Comparison of ENCODE assay signal across 8 mouse cellular contexts in the genomic region with DNA sequence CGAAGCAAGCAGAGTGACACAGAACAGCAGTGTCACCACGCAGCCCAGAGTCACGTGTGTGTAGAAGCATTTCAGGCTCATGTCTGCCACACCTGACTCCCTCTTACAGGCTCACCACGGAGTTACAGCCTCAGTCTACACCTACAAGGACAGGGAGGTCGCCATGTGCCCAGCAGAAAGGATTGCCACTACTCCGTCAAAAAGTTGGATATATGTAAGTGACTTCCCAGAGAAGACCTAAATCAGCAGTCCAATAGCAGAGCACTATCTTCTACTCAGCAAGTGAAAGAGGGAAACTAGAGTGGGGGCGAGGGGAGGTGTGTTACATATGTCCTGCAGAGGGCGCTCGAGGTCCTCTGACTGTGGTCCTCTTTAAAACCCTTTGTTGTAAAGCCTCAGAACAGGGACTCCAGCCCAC. TPM values are rescaled to one million over a fixed set of nuclear protein-coding genes. Genes with fewer than 3 reads are reported as not detected.
DNase-seq lines count a peak whose midpoint lies in the region; ATAC-seq and TF ChIP-seq lines count a peak whose summit lies in the region.

No protein-coding gene starts in this region.

- TF ChIP-seq CTCF in left cerebral cortex, adult 2 months (IDR thresholded peaks at IDR 0.05): peak; percentile 62
- TF ChIP-seq CTCF in MEL (IDR thresholded peaks at IDR 0.05 in 2 of 3, conservative IDR thresholded peaks at IDR 0.05 in 1 of 3; ENCODE audit: control insufficient read depth in 1 of 3, insufficient read depth in 1 of 3, low read depth in 2 of 3, low read length in 3 of 3, poor library complexity in 1 of 3, severe bottlenecking in 1 of 3): peak; percentile 79 to 85 (median 85)

- ATAC-seq in neural tube, embryonic 11.5 days (ENCODE audit: insufficient read depth, low FRiP score, low TSS enrichment): no peak

- 17% methylated on average over 9 of the region's 9 CpGs for WGBS in heart, embryonic 10.5 days
- WGBS in neural tube, embryonic 11.5 days: 17% methylated on average over 9 of the region's 9 CpGs

- peak in 1 of 2 experiments; percentile 47; a peak in 1 of 4 replicates for TF ChIP-seq POLR2A in MEL (IDR thresholded peaks at IDR 0.05; ENCODE audit: control insufficient read depth in 1 of 2, insufficient read depth in 1 of 2, low read depth in 1 of 2, low read length in 2 of 2, poor library complexity in 1 of 2)

- no peak for TF ChIP-seq EP300 in MEL (IDR thresholded peaks at IDR 0.05; ENCODE audit: low read depth in 1 of 2, low read length in 2 of 2)

- H3K36me3 ChIP-seq in MEL (ENCODE audit: control insufficient read depth in 1 of 2, insufficient read depth in 2 of 2, low read length in 2 of 2): peaks cover 0 to 18% of the 10 kb centered on the region in 2 experiments; a peak in 3 of 4 replicates
- no peaks in the 10 kb centered on the region for H3K36me3 ChIP-seq in heart, embryonic 10.5 days
- H3K36me3 ChIP-seq in neural tube, embryonic 11.5 days (ENCODE audit: control insufficient read depth, insufficient read depth, low read length): no peaks in the 10 kb centered on the region

- no peak overlapping the region for H3K4me2 ChIP-seq in neural tube, embryonic 11.5 days (ENCODE audit: low read depth)

- peak in 1 of 2 experiments; percentile 29 for DNase-seq in left cerebral cortex, adult 2 months (ENCODE audit: extremely low spot score in 1 of 2, low spot score in 2 of 2)
- DNase-seq in left cerebral cortex, postnatal 36 days (ENCODE audit: low spot score in 2 of 2): no peak
- DNase-seq in MEL (ENCODE audit: low read depth, low spot score): peak; percentile 94
- DNase-seq in cerebellum, adult 11-12 months: peak; percentile 11
- peak; percentile 87 for DNase-seq in heart, embryonic 10.5 days (ENCODE audit: low spot score)
- DNase-seq in kidney, postnatal 4 days: peak; percentile 68 to 76
- peak; percentile 82 for DNase-seq in neural tube, embryonic 11.5 days (ENCODE audit: low spot score)
- DNase-seq in ovary, postnatal 36 days (ENCODE audit: low spot score): no peak

- H3K27me3 ChIP-seq in MEL (ENCODE audit: control insufficient read depth in 1 of 2, insufficient read depth in 2 of 2, low read length in 2 of 2): no peaks in the 10 kb centered on the region; a peak in 1 of 4 replicates
- H3K27me3 ChIP-seq in heart, embryonic 10.5 days (ENCODE audit: insufficient read depth, poor library complexity, severe bottlenecking): no peaks in the 10 kb centered on the region
- no peaks in the 10 kb centered on the region for H3K27me3 ChIP-seq in neural tube, embryonic 11.5 days (ENCODE audit: control insufficient read depth, insufficient read depth, low read length)

- H3K4me1 ChIP-seq in MEL (ENCODE audit: control insufficient read depth in 1 of 2, insufficient read depth in 2 of 2, low read length in 2 of 2): peaks cover 0 to 13% of the 10 kb centered on the region in 2 experiments
- peaks cover 14% of the 10 kb centered on the region for H3K4me1 ChIP-seq in heart, embryonic 10.5 days
- H3K4me1 ChIP-seq in neural tube, embryonic 11.5 days (ENCODE audit: control insufficient read depth, insufficient read depth, low read length): peaks cover 2% of the 10 kb centered on the region; the same call in 1 of the 2 replicates

- H3K79me2 ChIP-seq in MEL (ENCODE audit: control insufficient read depth, insufficient read depth, low read length, poor library complexity): peaks cover 28% of the 10 kb centered on the region

- no peaks in the 10 kb centered on the region for H3K9me3 ChIP-seq in MEL (replicated peaks; ENCODE audit: insufficient read depth, low read length)
- no peaks in the 10 kb centered on the region for H3K9me3 ChIP-seq in heart, embryonic 10.5 days
- no peaks in the 10 kb centered on the region for H3K9me3 ChIP-seq in neural tube, embryonic 11.5 days (ENCODE audit: control insufficient read depth, low read length)

- no peak overlapping the region for H3K27ac ChIP-seq in left cerebral cortex, adult 2 months
- peak overlapping the region; percentile 44 for H3K27ac ChIP-seq in MEL (ENCODE audit: control insufficient read depth, low read depth, low read length)
- H3K27ac ChIP-seq in heart, embryonic 10.5 days: 0 out of 2 replicates have a peak overlapping the region, but pooled peaks have one; percentile 2
- no peak overlapping the region for H3K27ac ChIP-seq in neural tube, embryonic 11.5 days (ENCODE audit: low read depth, low read length)

- H3K9ac ChIP-seq in MEL (ENCODE audit: control insufficient read depth, low read depth, low read length, poor library complexity, severe bottlenecking): peak overlapping the region; percentile 75
- H3K9ac ChIP-seq in neural tube, embryonic 11.5 days (ENCODE audit: low read length): no peak overlapping the region

- TF ChIP-seq RAD21 in MEL (IDR thresholded peaks at IDR 0.05; ENCODE audit: low read depth, low read length): peak; percentile 71

- intact Hi-C loops in left cerebral cortex, adult 2 months (cut with DNase I): loop anchor here (10.0 kb wide), 1 partner anchor 579 kb away; no protein-coding TSS in a partner anchor
- intact Hi-C loops in left cerebral cortex, postnatal 36 days (cut with DNase I): loop anchor here (5.0 to 10.0 kb wide), 2 partner anchors 219 to 371 kb away; a partner anchor contains a TSS

- no peak overlapping the region for H3K4me3 ChIP-seq in left cerebral cortex, adult 2 months
- peak overlapping the region; percentile 60 to 72 for H3K4me3 ChIP-seq in MEL (ENCODE audit: control insufficient read depth in 1 of 2, insufficient read depth in 1 of 2, low read depth in 2 of 2, low read length in 2 of 2)
- H3K4me3 ChIP-seq in heart, embryonic 10.5 days: peak overlapping the region; percentile 20; the same call in 1 of the 2 replicates
- H3K4me3 ChIP-seq in neural tube, embryonic 11.5 days (ENCODE audit: low read depth, low read length): no peak overlapping the region

TF ChIP-seq in MEL, 35 proteins besides CTCF, POLR2A, EP300 and RAD21 (continues in another document):
- TF ChIP-seq POLR2AphosphoS5 (IDR thresholded peaks at IDR 0.05; ENCODE audit: borderline replicate concordance, low read depth, low read length) (no peak), ZKSCAN1 (IDR thresholded peaks at IDR 0.05; ENCODE audit: low read depth, low read length) (no peak), BHLHE40 (IDR thresholded peaks at IDR 0.05; ENCODE audit: borderline replicate concordance, low read depth, low read length) (peak; percentile 67; the same call in 1 of the 2 replicates), NELFE (IDR thresholded peaks at IDR 0.05; ENCODE audit: low read depth, low read length) (peak; percentile 34; the same call in 1 of the 2 replicates), MYB (IDR thresholded peaks at IDR 0.05; ENCODE audit: low read depth, low read length) (no peak), SMC3 (IDR thresholded peaks at IDR 0.05; ENCODE audit: low read depth, low read length) (peak; percentile 67), MYC (IDR thresholded peaks at IDR 0.05; ENCODE audit: low read depth, low read length) (peak; percentile 83), GABPA (IDR thresholded peaks at IDR 0.05; ENCODE audit: low read depth, low read length) (no peak), TBP (IDR thresholded peaks at IDR 0.05; ENCODE audit: low read depth, low read length) (0 out of 2 replicates have a peak, but pooled peaks have one; percentile 8), POLR2AphosphoS2 (IDR thresholded peaks at IDR 0.05; ENCODE audit: low read length) (no peak), E2F4 (IDR thresholded peaks at IDR 0.05; ENCODE audit: borderline replicate concordance, low read depth, low read length) (no peak), USF2 (IDR thresholded peaks at IDR 0.05; ENCODE audit: borderline replicate concordance in 1 of 2, insufficient read depth in 1 of 2, low read depth in 1 of 2, low read length in 2 of 2) (peak in 1 of 2 experiments; percentile 50; a peak in 1 of 4 replicates), MAZ (IDR thresholded peaks at IDR 0.05; ENCODE audit: low read depth, low read length) (peak; percentile 87), MAX (IDR thresholded peaks at IDR 0.05; ENCODE audit: low read length) (peak; percentile 85), RCOR1 (IDR thresholded peaks at IDR 0.05; ENCODE audit: low read depth, low read length) (no peak), ZC3H11A (IDR thresholded peaks at IDR 0.05; ENCODE audit: low read depth, low read length) (peak; percentile 33), TCF12 (IDR thresholded peaks at IDR 0.05; ENCODE audit: low read depth, low read length) (0 out of 2 replicates have a peak, but pooled peaks have one; percentile 11), USF1 (IDR thresholded peaks at IDR 0.05; ENCODE audit: low read depth, low read length) (peak; percentile 86), CHD1 (IDR thresholded peaks at IDR 0.05; ENCODE audit: low read depth, low read length) (no peak), MXI1 (IDR thresholded peaks at IDR 0.05; ENCODE audit: low read depth, low read length) (peak; percentile 93)

RNA-seq across cellular contexts. Expression of a gene that starts 2.0 kb away (rescaled TPM):
- total RNA-seq in left cerebral cortex, adult 2 months (2021): 10 to 100 TPM; 49.7 to 62.1 TPM
- 10 to 100 TPM; 51.8 to 52.7 TPM for total RNA-seq in left cerebral cortex, postnatal 36 days (2021)
- total RNA-seq in MEL (2012; rRNA removed): 209 and 217 TPM in 2 replicates
- polyA plus RNA-seq in MEL (2012; ENCODE audit: insufficient read depth in 1 of 2, insufficient read length in 2 of 2, low read depth in 1 of 2, low replicate concordance in 2 of 2, missing spikeins in 1 of 2): 100 to 1,000 TPM in 1 of 2 experiments, not detected in 1; 182 TPM
- polyA plus RNA-seq in heart, embryonic 10.5 days (2016; fragmentation: Nextera tagmentation; extraction: Ambion mirVana): 130 and 151 TPM in 2 replicates
- 145 and 147 TPM in 2 replicates for polyA plus RNA-seq in neural tube, embryonic 11.5 days (2014; fragmentation: Nextera tagmentation; extraction: Ambion mirVana)

RNA-seq across cellular contexts. Expression of a gene that starts 28.3 kb away (rescaled TPM):
- 1 to 10 TPM; 1.4 to 2.9 TPM for total RNA-seq in left cerebral cortex, adult 2 months (2021)
- 1 to 10 TPM; 1.8 to 2.6 TPM for total RNA-seq in left cerebral cortex, postnatal 36 days (2021)
- not detected in 2 replicates for total RNA-seq in MEL (2012; rRNA removed)
- polyA plus RNA-seq in MEL (2012; ENCODE audit: insufficient read depth in 1 of 2, insufficient read length in 2 of 2, low read depth in 1 of 2, low replicate concordance in 2 of 2, missing spikeins in 1 of 2): not detected
- 63.7 and 204 TPM in 2 replicates for polyA plus RNA-seq in heart, embryonic 10.5 days (2016; fragmentation: Nextera tagmentation; extraction: Ambion mirVana)
- 719 and 730 TPM in 2 replicates for polyA plus RNA-seq in neural tube, embryonic 11.5 days (2014; fragmentation: Nextera tagmentation; extraction: Ambion mirVana)

RNA-seq across cellular contexts. Expression of a gene that starts 37.6 kb away (rescaled TPM):
- 10 to 100 TPM; 40.3 to 44.1 TPM for total RNA-seq in left cerebral cortex, adult 2 months (2021)
- 10 to 100 TPM; 38.8 to 42.9 TPM for total RNA-seq in left cerebral cortex, postnatal 36 days (2021)
- total RNA-seq in MEL (2012; rRNA removed): 7.5 and 10.9 TPM in 2 replicates
- 10 to 100 TPM in 1 of 2 experiments, not detected in 1; 13.0 TPM for polyA plus RNA-seq in MEL (2012; ENCODE audit: insufficient read depth in 1 of 2, insufficient read length in 2 of 2, low read depth in 1 of 2, low replicate concordance in 2 of 2, missing spikeins in 1 of 2)
- 9.7 and 16.3 TPM in 2 replicates for polyA plus RNA-seq in heart, embryonic 10.5 days (2016; fragmentation: Nextera tagmentation; extraction: Ambion mirVana)
- polyA plus RNA-seq in neural tube, embryonic 11.5 days (2014; fragmentation: Nextera tagmentation; extraction: Ambion mirVana): 3.7 and 4.3 TPM in 2 replicates

Comparison
In these comparisons a context has a peak if more than half of its experiments do, and no peak if none do; other contexts are left out.
1. DNase-seq: peak in MEL (single experiment), cerebellum, adult 11-12 months (single experiment), heart, embryonic 10.5 days (single experiment), kidney, postnatal 4 days (2 of 2) and neural tube, embryonic 11.5 days (single experiment); none in left cerebral cortex, postnatal 36 days (0 of 2) and ovary, postnatal 36 days (single experiment).
2. H3K27ac ChIP-seq: peak in MEL (single experiment) and heart, embryonic 10.5 days (single experiment); none in left cerebral cortex, adult 2 months (single experiment) and neural tube, embryonic 11.5 days (single experiment).
3. H3K4me3 ChIP-seq: peak in MEL (2 of 2) and heart, embryonic 10.5 days (single experiment); none in left cerebral cortex, adult 2 months (single experiment) and neural tube, embryonic 11.5 days (single experiment).